Mouse (Mus musculus) heart, postnatal 0 days (tissue): ENCODE measurements at regions not wholly inside any gene's neighbourhood (a gene's known extent, or its start where the extent isn't known, plus 50 kb on each side); places are given as distances from the start of the nearest gene placed in this dataset.

Experiments
- ATAC-seq: fragments of 200-750 bp; cut with Nextera tagmentation; 2 replicates; pipeline ENCODE4 v1.8.0; 2017; ENCODE audit warnings: low read depth, moderate number of reproducible peaks, moderate library complexity; ENCODE audit not compliant: insufficient read depth
- DNase-seq: peaks from one replicate; pipeline ENCODE4 v3.0.0-alpha.2; 2016; ENCODE audit warnings: low spot score
- H3K27ac ChIP-seq: fragments of 300-500 bp; sonication (generic); 2 replicates; pipeline ENCODE4 v1.5.1; 2014; ENCODE audit warnings: low read depth, mild to moderate bottlenecking
- H3K27me3 ChIP-seq: fragments of 300-500 bp; sonication (generic); 2 replicates; pipeline ENCODE4 v1.6.1; 2014; ENCODE audit warnings: low read length, mixed read lengths; ENCODE audit not compliant: control insufficient read depth, insufficient read depth
- H3K36me3 ChIP-seq: fragments of 300-500 bp; sonication (generic); replicated peaks from 2 replicates; pipeline ENCODE4 v1.6.1; 2014; ENCODE audit warnings: low read length, mixed read lengths; ENCODE audit not compliant: control insufficient read depth, insufficient read depth
- H3K4me1 ChIP-seq: fragments of 300-500 bp; sonication (generic); 2 replicates; pipeline ENCODE4 v1.6.1; 2014; ENCODE audit warnings: antibody characterized with exemption; ENCODE audit not compliant: control insufficient read depth, insufficient read depth
- H3K4me2 ChIP-seq: fragments of 300-500 bp; sonication (generic); 2 replicates; pipeline ENCODE4 v1.6.1; 2014; ENCODE audit warnings: low read depth, mild to moderate bottlenecking, low read length, moderate library complexity
- H3K4me3 ChIP-seq: fragments of 300-500 bp; sonication (generic); 2 replicates; pipeline ENCODE4 v1.5.1; 2014; ENCODE audit warnings: low read depth, low read length
- H3K9ac ChIP-seq: fragments of 300-500 bp; sonication (generic); replicated peaks from 2 replicates; pipeline ENCODE4 v1.6.1; 2014; ENCODE audit warnings: low read depth, low read length, mixed read lengths
- H3K9me3 ChIP-seq: fragments of 300-500 bp; sonication (generic); replicated peaks from 2 replicates; pipeline ENCODE4 v1.6.1; 2016; ENCODE audit warnings: low read length; ENCODE audit not compliant: control insufficient read depth
- CTCF ChIP-seq: IDR thresholded peaks from 2 replicates; pipeline ENCODE4 v1.5.1; 2016; ENCODE audit warnings: antibody characterized with exemption, control low read depth, low read depth
- EP300 ChIP-seq: IDR thresholded peaks from 2 replicates; pipeline ENCODE4 v1.6.1; 2016; ENCODE audit warnings: antibody characterized with exemption, low read depth
- WGBS: fragments of 180-500 bp; shearing (Covaris S2); extraction: QIAGEN DNeasy Blood & Tissue Kit; methylation state at CpG from one replicate; pipeline ENCODE4 v1.1.7; 2014; 5-methylcytosine and 5-hydroxymethylcytosine counted together

DNA sequence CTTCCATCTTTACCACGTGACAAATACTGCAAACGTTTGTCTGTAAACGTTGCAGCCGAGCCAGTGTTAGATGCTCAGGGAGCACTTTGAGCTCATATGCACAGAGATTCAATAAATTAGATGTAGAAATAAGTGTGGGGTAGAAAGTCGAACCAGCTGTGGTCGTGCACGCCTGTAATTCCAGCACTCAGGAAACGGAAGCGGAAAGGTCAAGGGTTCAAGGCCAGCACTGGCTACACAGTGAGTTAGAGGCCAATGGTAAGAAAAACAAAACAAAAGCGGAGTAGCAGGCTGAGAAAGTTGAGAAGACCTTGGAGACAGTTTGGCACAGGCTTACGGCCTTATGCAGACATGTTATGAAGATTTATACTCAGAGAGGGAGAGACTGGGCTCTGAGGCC is 133.6 kb upstream of the Rxylt1 start:
- WGBS: 72% methylated on average over 11 of the region's 11 CpGs
- DNase-seq (no peak), ATAC-seq (no peak)
- Histone ChIP-seq H3K27me3 (no peaks in the 10 kb centered on the region), H3K4me1 (no peaks in the 10 kb centered on the region), H3K9ac (no peak overlapping the region), H3K27ac (no peak overlapping the region), H3K4me2 (no peak overlapping the region), H3K9me3 (no peaks in the 10 kb centered on the region), H3K4me3 (no peak overlapping the region), H3K36me3 (no peaks in the 10 kb centered on the region)
- no peak for TF ChIP-seq CTCF
- TF ChIP-seq EP300: no peak

DNA sequence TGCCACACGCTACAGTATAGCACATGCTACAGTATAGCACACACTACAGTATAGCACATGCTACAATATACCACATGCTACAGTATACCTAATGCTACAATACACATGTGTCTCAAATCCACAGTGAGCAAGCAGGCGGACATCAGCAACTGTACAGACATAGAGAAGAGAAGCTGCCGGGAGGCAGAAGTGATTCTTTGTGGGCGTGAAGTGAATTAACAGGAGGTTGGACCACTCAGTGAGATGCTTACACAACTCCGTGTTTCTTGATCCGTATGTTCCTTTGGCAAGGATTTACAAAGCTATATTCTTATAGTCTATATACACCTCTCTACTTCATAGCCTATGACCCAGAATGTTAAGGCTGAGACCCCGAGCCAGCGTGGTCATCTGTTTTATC is 128.5 kb upstream of the Rxylt1 start:
- no peak overlapping the region for H3K9ac ChIP-seq
- H3K4me3 ChIP-seq: no peak overlapping the region
- H3K4me2 ChIP-seq: no peak overlapping the region
- ATAC-seq: no peak
- TF ChIP-seq EP300 (no peak), CTCF (no peak)
- no peaks in the 10 kb centered on the region for H3K9me3 ChIP-seq
- no peaks in the 10 kb centered on the region for H3K27me3 ChIP-seq
- 85% methylated on average over 8 of the region's 8 CpGs for WGBS
- no peaks in the 10 kb centered on the region for H3K4me1 ChIP-seq
- no peaks in the 10 kb centered on the region for H3K36me3 ChIP-seq
- DNase-seq: no peak
- H3K27ac ChIP-seq: no peak overlapping the region

GRCm38 (mm10) chr10:122223076-122223475 is 125.9 kb upstream of the Rxylt1 start:
- TF ChIP-seq EP300 (no peak), CTCF (no peak)
- Histone ChIP-seq H3K4me3 (no peak overlapping the region), H3K4me2 (no peak overlapping the region), H3K36me3 (no peaks in the 10 kb centered on the region), H3K9me3 (no peaks in the 10 kb centered on the region), H3K9ac (no peak overlapping the region), H3K27me3 (no peaks in the 10 kb centered on the region), H3K4me1 (no peaks in the 10 kb centered on the region), H3K27ac (no peak overlapping the region)
- ATAC-seq (no peak), DNase-seq (no peak)
- WGBS: 46% methylated on average over 3 of the region's 3 CpGs

DNA sequence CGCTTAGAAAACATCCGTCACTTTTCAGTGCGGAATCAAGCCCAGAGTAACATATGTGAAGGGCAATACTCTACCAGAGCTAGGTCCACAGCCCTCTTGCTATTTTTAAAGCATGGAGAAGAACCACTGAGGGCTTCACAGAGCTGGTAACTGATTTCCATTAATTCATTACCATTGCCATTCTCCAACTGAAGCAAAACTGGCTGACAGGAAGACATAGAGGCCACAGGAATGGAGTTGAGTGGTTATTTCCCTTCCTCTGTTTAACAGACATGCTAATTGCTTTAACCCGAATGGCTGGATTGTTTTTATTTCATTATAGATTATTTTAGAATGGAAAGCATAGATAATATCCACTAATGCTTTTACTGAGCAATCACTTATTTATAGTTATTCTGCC is 120.4 kb upstream of the Rxylt1 start:
- WGBS: 80% methylated on average over 4 of the region's 4 CpGs
- no peak for DNase-seq
- H3K4me3 ChIP-seq: no peak overlapping the region
- no peaks in the 10 kb centered on the region for H3K4me1 ChIP-seq
- no peak overlapping the region for H3K27ac ChIP-seq
- no peaks in the 10 kb centered on the region for H3K9me3 ChIP-seq
- H3K36me3 ChIP-seq: no peaks in the 10 kb centered on the region
- no peak overlapping the region for H3K9ac ChIP-seq
- TF ChIP-seq CTCF (no peak), EP300 (no peak)
- no peak overlapping the region for H3K4me2 ChIP-seq
- no peaks in the 10 kb centered on the region for H3K27me3 ChIP-seq
- no peak for ATAC-seq

DNA sequence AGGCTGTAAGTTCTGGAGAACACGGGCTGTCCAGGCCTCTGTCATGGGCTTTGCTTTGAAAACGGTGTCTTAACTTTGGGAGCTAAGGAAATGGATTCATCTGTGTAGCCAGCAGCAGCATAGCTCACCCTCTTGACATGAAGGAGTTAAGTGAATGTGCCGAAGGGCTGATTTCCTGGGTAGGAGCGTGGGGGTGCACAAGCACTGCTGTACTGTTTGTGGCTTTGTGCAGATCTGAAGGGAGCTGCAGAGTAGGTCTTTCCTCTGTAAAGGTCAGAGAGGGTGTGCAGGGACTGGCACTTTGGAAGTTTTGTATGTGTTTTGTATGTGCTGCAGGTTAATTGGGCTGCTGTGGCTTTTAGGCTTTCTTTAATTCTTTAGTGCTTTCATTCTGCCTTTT is 102.6 kb upstream of the Rxylt1 start:
- Histone ChIP-seq H3K9ac (no peak overlapping the region), H3K27me3 (no peaks in the 10 kb centered on the region), H3K4me3 (no peak overlapping the region), H3K4me2 (no peak overlapping the region), H3K9me3 (no peaks in the 10 kb centered on the region), H3K4me1 (no peaks in the 10 kb centered on the region), H3K27ac (no peak overlapping the region), H3K36me3 (no peaks in the 10 kb centered on the region)
- no peak for DNase-seq
- ATAC-seq: no peak
- no peak for TF ChIP-seq EP300
- TF ChIP-seq CTCF: no peak
- 44% methylated on average over 4 of the region's 4 CpGs for WGBS

- Histone ChIP-seq H3K4me1 (no peaks in the 10 kb centered on the region), H3K27ac (no peak overlapping the region), H3K27me3 (no peaks in the 10 kb centered on the region), H3K4me3 (no peak overlapping the region), H3K4me2 (no peak overlapping the region), H3K36me3 (no peaks in the 10 kb centered on the region), H3K9me3 (no peaks in the 10 kb centered on the region), H3K9ac (no peak overlapping the region)
- TF ChIP-seq EP300: no peak
- TF ChIP-seq CTCF: no peak
- ATAC-seq (no peak), DNase-seq (no peak)
- 52% methylated on average over 4 of the region's 4 CpGs for WGBS
Observed at GRCm38 (mm10) chr10:122197703-122198102, 100.5 kb upstream of the Rxylt1 start.
